Mouse (Mus musculus) Muller cell, postnatal 12 days (primary cell): ENCODE data around the gene Hcfc1.

Source experiments
- DNase-seq: peaks from one replicate; pipeline ENCODE4 v3.0.0-alpha.2; 2015; ENCODE audit errors: inconsistent ontology term

Hcfc1 gene

DNA sequence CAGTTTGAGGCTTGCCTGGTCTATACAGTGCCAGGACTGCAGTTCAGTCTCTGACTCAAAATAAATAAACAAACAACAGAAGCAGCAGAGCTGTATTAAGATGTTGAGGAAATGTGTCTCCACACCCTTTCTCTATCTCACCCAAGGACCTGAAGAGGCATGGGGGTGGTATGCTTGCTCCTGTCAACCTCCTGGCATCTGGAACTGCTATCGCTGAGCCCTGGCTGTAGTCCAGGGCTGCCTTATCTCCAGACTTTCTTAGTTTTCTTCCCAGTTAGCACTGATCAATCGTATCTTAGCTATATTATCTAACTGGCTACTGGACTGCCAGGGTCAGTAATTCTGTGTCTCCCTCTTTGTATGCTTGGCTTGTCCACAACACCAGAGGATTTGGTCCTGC, 24.3 kb downstream of the Hcfc1 start:
- DNase-seq: no peak

- no peak for DNase-seq
Observed at GRCm38 (mm10) chrX:73931871-73932270, 34.3 kb downstream of the Hcfc1 start.

DNA sequence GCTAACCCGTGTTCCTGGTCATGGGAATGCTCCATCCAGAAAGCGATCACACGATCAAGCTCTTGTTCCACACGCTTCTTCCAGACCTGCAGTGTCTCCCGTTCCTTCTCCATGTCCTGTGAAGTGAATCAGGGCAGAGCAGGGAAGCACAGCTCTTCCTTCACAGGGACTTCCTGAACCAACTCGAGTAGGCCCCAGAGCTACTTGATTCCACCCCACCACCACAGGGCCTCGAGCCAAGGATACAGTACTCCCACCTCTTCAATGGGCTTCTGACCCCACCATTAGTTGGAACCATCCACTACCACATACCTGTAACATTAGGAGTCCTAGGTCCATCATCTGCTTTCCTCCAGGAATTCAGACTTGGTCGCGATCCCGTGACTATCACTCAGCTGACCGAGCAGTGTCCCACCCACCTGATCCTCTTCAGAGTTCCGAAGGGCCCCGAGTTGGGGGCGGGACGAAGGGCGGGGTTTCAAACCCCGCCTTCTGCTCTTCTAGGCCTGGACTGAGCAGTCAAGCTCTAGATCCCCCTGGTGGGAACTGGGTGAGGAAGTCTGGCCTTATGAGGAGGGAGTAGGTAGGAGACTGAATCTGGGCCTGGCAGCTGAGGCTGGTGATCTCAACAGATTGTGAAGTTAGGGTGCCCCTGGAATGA, 35.6 kb downstream of the Hcfc1 start, which contains the start of gene Renbp:
Renbp (minus strand) TSS at position 449 of the 661 bp plus-strand sequence.
- peak; percentile 90 for DNase-seq

- DNase-seq: no peak
Observed at GRCm38 (mm10) chrX:73922550-73922882, 43.6 kb downstream of the Hcfc1 start.

GRCm38 (mm10) chrX:73921823-73922549, 44.2 kb downstream of the Hcfc1 start, which contains the start of the genes Arhgap4 and Naa10:
Gene Arhgap4, minus strand, starts transcription at chrX:73921870.
Gene Naa10, minus strand, starts transcription at chrX:73921944.
- peak; percentile 90 for DNase-seq

DNA sequence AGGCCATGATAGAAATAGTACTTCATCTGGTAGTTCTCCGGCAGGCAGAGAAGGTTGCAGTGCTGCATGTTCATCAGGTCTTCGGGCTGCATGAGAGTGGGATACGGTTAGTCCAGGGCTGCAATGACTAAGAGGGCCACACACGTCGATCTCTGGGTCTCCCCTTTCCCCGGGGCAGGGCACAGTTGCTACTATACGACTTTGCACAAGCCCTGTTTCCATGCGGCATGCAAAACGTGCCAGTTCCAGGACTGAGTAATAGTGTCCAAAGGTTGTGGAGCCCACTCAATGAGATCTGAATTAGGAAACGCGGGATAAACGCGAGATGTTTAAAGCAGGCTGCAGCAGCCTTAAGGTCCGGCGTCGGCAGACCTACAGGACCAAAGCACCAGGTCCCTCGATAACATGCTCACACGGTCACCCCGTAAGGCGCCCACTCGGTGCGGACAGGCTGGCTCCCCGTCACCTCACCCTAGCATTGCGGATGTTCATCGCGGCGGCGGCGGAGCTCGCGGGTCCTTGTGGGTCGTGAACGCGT, 44.8 kb downstream of the Hcfc1 start:
- no peak for DNase-seq

DNA sequence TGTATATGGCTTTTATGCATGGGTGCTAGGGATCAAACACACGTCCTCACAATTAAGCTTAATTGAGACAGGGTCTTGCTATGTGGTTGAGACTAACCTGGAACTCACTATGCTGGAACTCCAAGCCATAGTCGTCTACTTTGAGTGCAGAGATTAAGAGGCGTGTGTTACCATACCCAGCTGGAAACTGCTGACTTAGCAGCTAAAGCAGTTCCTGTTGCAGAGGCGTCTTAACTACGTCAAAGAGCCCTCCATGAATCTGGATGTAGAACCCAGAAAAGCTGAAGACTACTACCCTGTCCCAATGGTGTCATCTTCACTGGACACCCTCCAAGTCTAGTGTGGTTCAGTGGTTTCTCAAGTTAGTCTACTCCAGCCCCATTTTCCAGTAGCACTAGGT, 47.5 kb downstream of the Hcfc1 start:
- no peak for DNase-seq

DNA sequence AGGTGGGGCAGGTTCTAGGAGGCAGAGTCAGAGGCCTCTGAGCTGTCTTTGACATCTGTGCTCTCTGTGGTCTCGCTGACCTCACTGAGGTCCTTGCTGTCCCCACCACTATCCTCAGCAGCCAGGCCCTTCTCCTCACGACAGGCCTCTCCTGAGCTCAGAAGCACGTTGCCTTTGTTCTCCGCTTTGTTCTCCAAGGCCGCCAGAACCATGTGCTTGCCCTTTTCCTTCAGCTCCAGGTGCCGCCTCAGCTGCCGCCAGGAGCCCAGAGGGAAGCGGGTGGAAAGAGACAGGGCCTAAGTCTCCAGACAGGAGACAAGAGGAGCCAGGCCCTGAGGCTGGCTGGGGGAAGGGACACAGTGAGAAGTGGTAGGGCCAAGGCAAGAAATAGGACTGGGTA, 49.2 kb downstream of the Hcfc1 start:
- DNase-seq: no peak

DNA sequence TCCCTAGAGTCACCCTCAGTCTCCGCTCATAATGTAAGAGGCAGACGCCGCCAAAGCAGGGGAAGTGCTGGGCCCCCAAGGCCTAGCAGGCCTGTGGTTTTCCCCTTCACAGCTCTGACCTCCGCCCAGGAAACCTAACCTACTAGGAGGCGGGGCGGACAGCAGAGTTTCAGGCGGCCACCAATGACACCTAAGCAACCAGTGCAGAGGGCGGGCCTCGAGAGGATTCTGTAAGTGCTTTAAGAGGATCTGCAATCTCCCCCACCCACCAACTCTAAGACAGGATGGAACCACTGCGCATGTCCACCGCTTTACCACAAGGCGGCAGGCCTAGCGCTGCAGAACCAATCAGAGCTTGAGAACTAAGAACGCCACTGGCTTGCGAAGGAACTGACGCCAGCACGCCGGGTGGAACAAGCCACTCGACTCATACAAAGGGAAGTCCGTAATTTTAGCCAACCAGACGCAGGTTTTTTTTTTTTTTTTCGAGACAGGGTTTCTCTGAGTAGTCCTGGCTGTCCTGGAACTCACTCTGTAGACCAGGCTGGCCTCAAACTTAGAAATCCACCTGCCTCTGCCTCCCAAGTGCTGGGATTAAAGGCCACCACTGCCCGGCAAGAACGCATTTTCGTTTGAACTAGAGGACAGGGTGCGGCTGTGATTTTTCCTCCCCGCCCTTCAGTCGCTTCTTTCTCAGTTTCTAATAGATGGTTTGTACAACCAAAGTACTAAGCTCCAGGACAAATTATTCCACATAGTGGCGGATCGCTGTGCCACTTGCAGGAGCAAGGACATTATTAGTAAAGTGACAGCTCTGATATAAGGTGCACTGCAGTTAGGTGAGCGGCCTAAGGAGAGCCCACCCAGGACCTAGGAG, 51.1 kb downstream of the Hcfc1 start:
- peak; percentile 86 for DNase-seq

- DNase-seq: no peak
Observed at GRCm38 (mm10) chrX:73911588-73911987, 54.6 kb downstream of the Hcfc1 start.

DNA sequence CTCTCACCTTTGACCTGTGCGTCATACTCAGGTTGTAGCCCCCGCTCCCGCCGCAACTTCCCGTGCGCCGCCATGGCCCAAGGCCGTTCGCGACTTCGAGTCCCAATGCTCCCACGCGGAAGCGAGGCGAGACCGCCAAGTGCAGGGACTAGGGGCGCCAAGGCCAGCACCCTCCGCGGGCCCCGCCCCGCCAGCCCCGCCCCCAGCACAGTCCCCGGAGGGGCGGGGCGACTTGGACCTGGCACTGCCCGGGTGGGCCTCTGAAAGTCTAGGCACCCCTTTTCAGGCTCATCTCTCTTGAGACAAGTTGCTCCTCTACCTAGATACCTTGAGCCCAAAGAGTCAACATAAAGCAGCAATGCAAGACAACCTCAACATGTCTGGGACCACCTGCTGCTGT, 55.0 kb downstream of the Hcfc1 start:
- no peak for DNase-seq

GRCm38 (mm10) chrX:73910451-73910850, 55.7 kb downstream of the Hcfc1 start:
- no peak for DNase-seq

DNA sequence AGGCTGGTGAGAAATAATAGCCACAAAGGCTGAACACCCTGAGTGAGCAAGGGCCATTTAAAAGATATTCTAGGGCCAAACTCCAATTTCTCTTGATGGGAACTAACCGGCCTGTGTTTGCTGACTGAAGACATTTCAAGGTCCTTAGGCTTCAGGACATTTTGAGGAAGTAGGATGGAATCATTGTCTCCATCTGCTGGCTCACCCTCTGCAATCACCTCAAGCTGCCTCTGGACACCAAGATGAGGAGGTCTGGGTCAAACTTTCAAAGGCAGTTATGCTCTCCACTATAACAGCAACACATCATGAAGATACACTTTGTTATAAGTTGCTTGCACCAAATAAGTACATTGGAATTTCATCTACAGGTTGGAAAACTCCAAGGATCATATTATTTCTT, 56.1 kb downstream of the Hcfc1 start:
- DNase-seq: no peak

- DNase-seq: no peak
Observed at GRCm38 (mm10) chrX:73897959-73898358, 68.2 kb downstream of the Hcfc1 start.

DNA sequence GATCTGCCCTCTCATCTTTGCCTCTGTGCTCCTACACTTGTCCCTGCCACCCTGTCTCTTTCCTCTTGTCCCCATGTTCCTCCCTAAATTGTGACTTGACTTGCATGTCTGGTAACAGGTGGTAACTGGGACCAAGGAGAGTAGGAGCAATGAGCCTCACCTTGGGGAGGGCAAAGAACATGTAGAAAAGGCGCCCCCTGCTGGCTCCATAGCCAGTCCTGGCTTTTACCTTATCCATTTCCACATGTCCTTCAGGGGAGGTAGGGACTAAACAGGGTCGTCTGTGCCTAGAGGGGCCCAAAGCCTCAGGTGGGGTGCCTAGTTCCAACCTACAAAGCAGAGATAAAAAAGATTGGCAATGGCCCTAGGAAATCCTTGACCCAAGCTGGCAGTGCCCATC, 70.4 kb downstream of the Hcfc1 start, which contains the start of gene L1cam:
L1cam (minus strand) TSS at position 387 of the 400 bp plus-strand sequence.
- DNase-seq: no peak

- no peak for DNase-seq
Observed at GRCm38 (mm10) chrX:73892833-73893232, 73.3 kb downstream of the Hcfc1 start.
